Mouse (Mus musculus): ENCODE results near the gene Phgdh. TPM values are rescaled to one million over a fixed set of nuclear protein-coding genes. Genes with fewer than 3 reads are reported as not detected.

The Phgdh gene
- polyA plus RNA-seq, 1 experiment from 2014 or later, result 332 TPM

DNA sequence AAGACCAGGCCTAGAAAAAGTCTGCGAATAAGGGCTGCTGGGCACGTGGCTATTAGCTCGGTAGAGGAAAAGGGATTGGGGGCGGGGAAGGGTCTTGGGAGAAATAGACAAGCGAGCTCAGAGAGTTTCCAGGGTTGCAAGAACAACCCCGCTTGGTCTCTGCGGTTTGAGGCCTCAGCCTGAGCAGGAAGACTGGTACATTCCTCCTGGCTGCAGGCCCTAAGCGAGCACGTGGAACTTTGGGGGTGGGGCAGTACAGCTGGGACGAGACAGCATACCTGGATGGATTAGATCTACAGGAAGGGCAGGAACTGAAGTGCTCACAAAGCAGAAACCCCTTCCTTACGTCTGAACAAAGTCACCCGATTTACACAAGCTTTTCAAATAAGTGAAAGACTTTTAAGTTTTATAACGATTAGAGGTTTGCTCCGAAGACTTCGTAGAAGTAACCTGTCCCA, 1.2 kb downstream of the Phgdh start:
- H3K27ac ChIP-seq (ENCODE audit: low read depth, low read length), result no peak overlapping the region
- no peaks in the 10 kb centered on the region; the same call in 1 of the 2 replicates for H3K36me3 ChIP-seq (ENCODE audit: control insufficient read depth, insufficient read depth, low read length)
- peaks cover 9% of the 10 kb centered on the region; the same call in 1 of the 2 replicates for H3K4me1 ChIP-seq (replicated peaks; ENCODE audit: control insufficient read depth, insufficient read depth, low read length)
- peak overlapping the region; percentile 82 for H3K4me2 ChIP-seq (ENCODE audit: low read depth, low read length, severe bottlenecking)
- H3K9me3 ChIP-seq (ENCODE audit: control insufficient read depth, low read length), result no peaks in the 10 kb centered on the region
- DNase-seq (ENCODE audit: low spot score) (peak; percentile 75), ATAC-seq (replicated peaks; ENCODE audit: low FRiP score) (peak; percentile 29; the same call in 1 of the 2 replicates)
- H3K9ac ChIP-seq (ENCODE audit: low read length), result peak overlapping the region; percentile 74
- H3K4me3 ChIP-seq (ENCODE audit: low read depth, low read length), result peak overlapping the region; percentile 73
- WGBS, result 5% methylated on average over 15 of the region's 15 CpGs
- H3K27me3 ChIP-seq (ENCODE audit: control insufficient read depth, insufficient read depth, low read length), result no peaks in the 10 kb centered on the region

DNA sequence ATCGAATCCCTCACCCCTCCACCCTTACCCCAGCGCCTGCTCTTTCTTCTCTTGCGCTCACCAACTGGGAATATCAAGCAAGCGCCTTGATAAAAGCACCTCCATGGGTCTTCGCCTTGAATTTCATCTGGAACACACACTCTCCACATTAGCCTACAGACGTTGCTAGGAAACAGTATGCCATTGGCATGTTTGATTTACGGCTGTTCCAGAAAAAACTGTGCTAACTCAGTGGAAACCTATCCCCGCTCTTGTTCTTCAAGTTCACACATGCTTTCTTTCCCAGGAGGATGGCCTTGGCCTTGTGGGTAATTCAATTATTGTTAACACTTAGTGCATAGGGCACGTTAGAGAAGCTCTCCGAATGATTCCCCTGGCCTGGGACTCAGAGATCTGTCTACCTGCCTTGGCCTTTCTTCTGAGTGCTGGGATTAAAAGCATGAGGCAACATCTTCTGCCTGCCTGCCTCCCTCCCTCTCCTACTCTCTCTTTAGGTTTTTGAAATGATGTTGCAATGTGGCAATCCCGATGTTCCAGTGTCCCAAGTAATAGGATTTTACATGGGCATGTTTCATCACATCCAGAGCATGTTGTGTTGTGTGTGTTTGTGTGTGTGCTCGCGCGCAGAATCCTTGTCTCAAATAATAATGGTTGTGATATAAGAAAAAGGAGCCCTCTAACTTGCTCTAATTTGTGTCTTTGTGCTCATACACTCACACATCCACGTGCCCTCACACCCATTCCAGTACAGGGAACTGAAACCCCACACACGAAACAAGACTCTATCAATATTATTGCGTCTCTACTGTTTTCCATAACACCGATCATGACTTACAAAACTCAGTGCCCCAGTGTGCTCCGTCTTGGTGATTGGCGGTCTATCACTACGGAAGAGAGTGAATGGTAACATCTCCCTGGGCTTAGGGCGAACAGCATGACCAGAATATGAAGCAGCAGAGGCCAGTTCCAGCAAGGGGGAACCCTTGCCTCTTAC, 2.8 kb downstream of the Phgdh start:
- H3K4me2 ChIP-seq (ENCODE audit: low read depth, low read length, severe bottlenecking), result no peak overlapping the region
- peaks cover 9% of the 10 kb centered on the region; the same call in 1 of the 2 replicates for H3K4me1 ChIP-seq (replicated peaks; ENCODE audit: control insufficient read depth, insufficient read depth, low read length)
- no peaks in the 10 kb centered on the region for H3K27me3 ChIP-seq (ENCODE audit: control insufficient read depth, insufficient read depth, low read length)
- no peaks in the 10 kb centered on the region for H3K9me3 ChIP-seq (ENCODE audit: control insufficient read depth, low read length)
- WGBS, result 79% methylated on average over 22 of the region's 22 CpGs
- H3K36me3 ChIP-seq (ENCODE audit: control insufficient read depth, insufficient read depth, low read length), result peaks cover 3% of the 10 kb centered on the region; the same call in 1 of the 2 replicates
- H3K4me3 ChIP-seq (ENCODE audit: low read depth, low read length), result no peak overlapping the region
- ATAC-seq (replicated peaks; ENCODE audit: low FRiP score) (no peak), DNase-seq (ENCODE audit: low spot score) (no peak)
- H3K27ac ChIP-seq (ENCODE audit: low read depth, low read length), result no peak overlapping the region
- H3K9ac ChIP-seq (ENCODE audit: low read length), result peak overlapping the region; percentile 16; the same call in 1 of the 2 replicates

DNA sequence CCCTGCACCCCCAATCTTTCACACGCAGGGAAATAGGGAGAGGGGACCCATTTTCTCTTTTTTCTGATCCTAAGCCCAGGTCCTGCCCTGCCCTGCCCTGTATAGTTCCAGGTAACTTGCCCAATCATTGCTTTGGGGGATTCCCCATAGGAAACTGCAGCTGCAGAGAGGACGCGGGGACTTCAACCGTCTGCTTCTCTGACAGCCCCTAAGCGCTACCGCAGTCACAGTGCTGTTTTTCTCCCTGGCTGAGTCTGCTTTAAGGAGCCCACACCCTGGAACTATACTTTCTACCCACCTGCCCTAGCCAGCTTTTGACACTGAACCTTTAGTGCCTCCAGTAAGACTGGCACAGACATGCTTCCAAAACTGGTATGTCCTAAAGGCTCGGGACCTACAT, 3.9 kb downstream of the Phgdh start:
- Histone ChIP-seq H3K27ac (ENCODE audit: low read depth, low read length) (no peak overlapping the region), H3K4me3 (ENCODE audit: low read depth, low read length) (no peak overlapping the region), H3K27me3 (ENCODE audit: control insufficient read depth, insufficient read depth, low read length) (no peaks in the 10 kb centered on the region), H3K9me3 (ENCODE audit: control insufficient read depth, low read length) (no peaks in the 10 kb centered on the region), H3K9ac (ENCODE audit: low read length) (no peak overlapping the region), H3K4me1 (replicated peaks; ENCODE audit: control insufficient read depth, insufficient read depth, low read length) (peaks cover 9% of the 10 kb centered on the region; the same call in 1 of the 2 replicates), H3K4me2 (ENCODE audit: low read depth, low read length, severe bottlenecking) (no peak overlapping the region), H3K36me3 (ENCODE audit: control insufficient read depth, insufficient read depth, low read length) (peaks cover 3% of the 10 kb centered on the region; the same call in 1 of the 2 replicates)
- DNase-seq (ENCODE audit: low spot score) (no peak), ATAC-seq (replicated peaks; ENCODE audit: low FRiP score) (no peak)
- 79% methylated on average over 7 of the region's 7 CpGs for WGBS

DNA sequence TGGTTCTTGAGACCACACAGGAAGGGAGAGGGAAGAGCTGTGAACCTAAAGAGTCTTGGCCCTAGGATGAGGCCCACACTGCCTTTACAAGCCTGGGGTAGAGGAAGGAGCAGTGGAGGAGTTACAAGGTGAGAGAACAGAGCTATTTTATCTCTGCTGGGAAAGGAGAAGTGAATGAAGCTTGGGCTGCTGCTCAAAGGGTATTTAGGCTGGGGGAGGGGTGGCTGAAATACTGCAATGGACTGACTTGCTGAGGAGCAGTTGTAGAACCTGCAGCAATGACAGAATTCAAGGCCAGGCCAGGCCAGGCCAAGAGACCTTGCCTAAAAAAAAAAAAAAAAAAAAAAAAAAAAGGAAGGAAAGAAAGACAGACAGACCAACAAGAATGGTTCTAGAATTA, 4.5 kb downstream of the Phgdh start:
- no peak overlapping the region for H3K4me2 ChIP-seq (ENCODE audit: low read depth, low read length, severe bottlenecking)

DNA sequence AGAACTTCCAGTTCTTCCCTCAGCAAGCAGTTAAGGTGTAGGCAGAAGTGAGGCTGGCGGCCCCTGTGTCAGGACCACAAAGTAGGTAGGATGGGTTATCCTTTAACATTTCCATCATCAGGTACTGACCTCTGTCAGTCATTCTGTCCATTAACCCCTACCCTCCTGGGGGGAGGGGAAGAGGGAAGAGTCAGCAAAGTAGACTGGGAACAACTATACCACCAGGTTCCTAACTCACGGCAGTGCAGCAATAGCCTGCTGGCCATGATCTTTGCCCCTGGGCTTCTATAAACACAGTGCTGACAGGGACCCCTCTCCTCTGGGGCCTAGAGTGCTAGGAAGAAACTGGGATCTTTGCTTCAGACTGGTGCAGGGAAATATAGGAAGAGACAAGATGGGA, 5.8 kb downstream of the Phgdh start:
- DNase-seq (ENCODE audit: low spot score), result no peak
- Histone ChIP-seq H3K36me3 (ENCODE audit: control insufficient read depth, insufficient read depth, low read length) (peaks cover 3% of the 10 kb centered on the region; the same call in 1 of the 2 replicates), H3K27ac (ENCODE audit: low read depth, low read length) (no peak overlapping the region), H3K4me2 (ENCODE audit: low read depth, low read length, severe bottlenecking) (no peak overlapping the region), H3K27me3 (ENCODE audit: control insufficient read depth, insufficient read depth, low read length) (no peaks in the 10 kb centered on the region), H3K9ac (ENCODE audit: low read length) (no peak overlapping the region), H3K9me3 (ENCODE audit: control insufficient read depth, low read length) (no peaks in the 10 kb centered on the region), H3K4me3 (ENCODE audit: low read depth, low read length) (no peak overlapping the region), H3K4me1 (replicated peaks; ENCODE audit: control insufficient read depth, insufficient read depth, low read length) (peaks cover 9% of the 10 kb centered on the region; the same call in 1 of the 2 replicates)
- WGBS, result 72% methylated on average over 2 of the region's 2 CpGs
- ATAC-seq (replicated peaks; ENCODE audit: low FRiP score), result no peak

More for the DNA sequence above, 4.5 kb downstream of the Phgdh start:
- H3K9me3 ChIP-seq (ENCODE audit: control insufficient read depth, low read length), result no peaks in the 10 kb centered on the region
- no peak overlapping the region for H3K9ac ChIP-seq (ENCODE audit: low read length)
- peaks cover 9% of the 10 kb centered on the region; the same call in 1 of the 2 replicates for H3K4me1 ChIP-seq (replicated peaks; ENCODE audit: control insufficient read depth, insufficient read depth, low read length)
- no peak overlapping the region for H3K4me3 ChIP-seq (ENCODE audit: low read depth, low read length)
- peaks cover 3% of the 10 kb centered on the region; the same call in 1 of the 2 replicates for H3K36me3 ChIP-seq (ENCODE audit: control insufficient read depth, insufficient read depth, low read length)
- no peak for ATAC-seq (replicated peaks; ENCODE audit: low FRiP score)
- DNase-seq (ENCODE audit: low spot score), result no peak
- H3K27ac ChIP-seq (ENCODE audit: low read depth, low read length), result no peak overlapping the region
- no peaks in the 10 kb centered on the region for H3K27me3 ChIP-seq (ENCODE audit: control insufficient read depth, insufficient read depth, low read length)

DNA sequence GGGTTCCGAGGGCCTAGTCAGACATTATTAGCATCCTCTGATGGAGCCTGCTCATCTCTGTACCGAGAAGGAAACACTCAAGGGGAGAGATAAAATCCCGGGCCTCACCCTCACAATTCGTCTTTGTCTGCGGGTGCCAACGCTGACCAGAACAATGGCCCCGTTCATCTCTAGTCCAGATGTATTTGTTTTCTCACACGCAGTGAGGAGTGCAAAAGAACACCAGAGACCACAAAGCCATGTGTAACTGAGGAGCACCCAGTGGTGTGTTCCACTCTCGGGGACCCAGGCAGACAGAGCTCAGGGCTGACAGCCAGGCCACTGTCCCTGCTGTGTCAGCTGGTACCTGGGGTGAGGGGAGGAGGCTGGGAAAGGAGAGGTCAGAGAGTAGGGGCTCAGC, 15.6 kb downstream of the Phgdh start:
- DNase-seq (ENCODE audit: low spot score) (no peak), ATAC-seq (replicated peaks; ENCODE audit: low FRiP score) (no peak)
- Histone ChIP-seq H3K9ac (ENCODE audit: low read length) (no peak overlapping the region), H3K9me3 (ENCODE audit: control insufficient read depth, low read length) (no peaks in the 10 kb centered on the region), H3K4me1 (replicated peaks; ENCODE audit: control insufficient read depth, insufficient read depth, low read length) (peaks cover 8% of the 10 kb centered on the region; the same call in 1 of the 2 replicates), H3K4me2 (ENCODE audit: low read depth, low read length, severe bottlenecking) (no peak overlapping the region), H3K27me3 (ENCODE audit: control insufficient read depth, insufficient read depth, low read length) (no peaks in the 10 kb centered on the region), H3K27ac (ENCODE audit: low read depth, low read length) (no peak overlapping the region), H3K4me3 (ENCODE audit: low read depth, low read length) (no peak overlapping the region), H3K36me3 (ENCODE audit: control insufficient read depth, insufficient read depth, low read length) (peaks cover 8% of the 10 kb centered on the region; the same call in 1 of the 2 replicates)
- WGBS, result 76% methylated on average over 9 of the region's 9 CpGs

DNA sequence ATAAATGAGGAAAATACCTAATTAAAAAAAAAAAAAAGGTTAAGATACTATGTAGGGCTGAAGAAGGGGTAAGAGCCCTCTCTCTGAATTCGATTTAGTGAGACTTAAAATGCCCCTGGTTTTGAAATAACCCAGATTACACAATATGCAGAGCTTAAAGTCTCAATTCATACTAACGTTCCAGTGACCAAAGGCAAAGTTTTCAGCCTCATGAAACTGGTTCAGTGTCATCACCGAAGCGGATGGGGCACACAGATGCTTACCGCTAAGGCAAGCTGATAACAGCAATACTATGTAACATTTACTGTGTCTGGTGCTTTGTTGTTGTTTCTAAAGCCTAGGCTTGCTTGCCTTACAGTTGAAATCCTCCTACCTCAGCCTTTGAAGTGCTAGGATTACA, 17.6 kb downstream of the Phgdh start:
- no peak overlapping the region for H3K4me2 ChIP-seq (ENCODE audit: low read depth, low read length, severe bottlenecking)
- WGBS, result 94% methylated on average over 5 of the region's 5 CpGs
- DNase-seq (ENCODE audit: low spot score) (no peak), ATAC-seq (replicated peaks; ENCODE audit: low FRiP score) (no peak)
- no peak overlapping the region for H3K4me3 ChIP-seq (ENCODE audit: low read depth, low read length)
- H3K27ac ChIP-seq (ENCODE audit: low read depth, low read length), result no peak overlapping the region
- peaks cover 15% of the 10 kb centered on the region; the same call in 1 of the 2 replicates for H3K4me1 ChIP-seq (replicated peaks; ENCODE audit: control insufficient read depth, insufficient read depth, low read length)
- H3K27me3 ChIP-seq (ENCODE audit: control insufficient read depth, insufficient read depth, low read length), result no peaks in the 10 kb centered on the region
- no peaks in the 10 kb centered on the region for H3K9me3 ChIP-seq (ENCODE audit: control insufficient read depth, low read length)
- H3K9ac ChIP-seq (ENCODE audit: low read length), result no peak overlapping the region
- peaks cover 3% of the 10 kb centered on the region; the same call in 1 of the 2 replicates for H3K36me3 ChIP-seq (ENCODE audit: control insufficient read depth, insufficient read depth, low read length)

DNA sequence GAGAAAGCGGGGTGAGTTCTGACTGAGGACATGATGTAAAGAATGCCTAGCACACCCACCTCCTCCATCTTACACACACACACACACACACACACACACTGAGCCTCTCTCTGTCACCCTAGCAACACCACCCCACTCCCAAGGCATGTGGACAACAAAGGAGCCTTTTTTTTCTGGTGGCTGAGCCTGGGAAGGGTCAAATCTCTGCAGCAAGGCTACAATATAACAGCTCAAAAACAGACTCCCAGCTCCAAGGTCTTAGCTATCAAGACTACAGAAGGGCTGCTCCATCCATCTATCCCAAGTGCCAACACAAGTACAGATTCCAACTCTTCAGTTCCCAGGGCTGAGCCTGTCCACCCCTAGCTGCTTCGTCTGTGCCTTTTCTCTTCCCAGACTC, 20.6 kb downstream of the Phgdh start:
- H3K4me2 ChIP-seq (ENCODE audit: low read depth, low read length, severe bottlenecking), result 0 out of 2 replicates have a peak overlapping the region, but pooled peaks have one; percentile 8
- H3K27me3 ChIP-seq (ENCODE audit: control insufficient read depth, insufficient read depth, low read length), result no peaks in the 10 kb centered on the region
- no peak overlapping the region for H3K4me3 ChIP-seq (ENCODE audit: low read depth, low read length)
- H3K4me1 ChIP-seq (replicated peaks; ENCODE audit: control insufficient read depth, insufficient read depth, low read length), result peaks cover 15% of the 10 kb centered on the region; the same call in 1 of the 2 replicates
- DNase-seq (ENCODE audit: low spot score) (peak; percentile 79), ATAC-seq (replicated peaks; ENCODE audit: low FRiP score) (peak; percentile 87)
- 23% methylated on average over 2 of the region's 2 CpGs for WGBS
- no peak overlapping the region for H3K9ac ChIP-seq (ENCODE audit: low read length)
- no peaks in the 10 kb centered on the region for H3K9me3 ChIP-seq (ENCODE audit: control insufficient read depth, low read length)
- H3K36me3 ChIP-seq (ENCODE audit: control insufficient read depth, insufficient read depth, low read length), result no peaks in the 10 kb centered on the region; the same call in 1 of the 2 replicates
- peak overlapping the region; percentile 78 for H3K27ac ChIP-seq (ENCODE audit: low read depth, low read length)
